Mouse (Mus musculus): Measurements from ENCODE around the gene Cd300c.

DNA sequence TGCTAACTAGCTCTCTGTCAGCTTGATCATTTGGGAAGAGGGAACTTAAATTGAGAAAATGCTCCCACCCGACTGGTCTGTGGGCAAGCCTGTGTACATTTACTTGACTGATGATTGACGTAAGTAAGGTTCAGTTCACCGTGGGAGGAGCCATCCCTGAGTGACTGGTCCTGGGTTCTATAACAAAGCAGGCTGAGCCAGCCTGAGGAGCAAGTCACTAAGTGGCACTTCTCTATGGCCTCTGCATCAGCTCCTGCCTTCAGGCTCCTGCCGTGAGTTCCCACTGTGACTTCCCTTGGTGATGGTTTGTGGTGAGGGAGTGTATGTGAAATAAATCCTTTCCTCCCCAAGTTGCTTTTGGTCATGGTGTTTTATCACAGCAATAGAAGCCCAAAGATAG, 60.9 kb downstream of the Cd300c start:
- TF ChIP-seq CTCF (IDR thresholded peaks at IDR 0.05; ENCODE audit: control insufficient read depth, insufficient read depth, insufficient replicate concordance, low read depth, low read length) (no peak), POLR2A (IDR thresholded peaks at IDR 0.05; ENCODE audit: control insufficient read depth, low read depth, low read length) (no peak)

Data from testis, adult 2 months (tissue).